Mouse (Mus musculus) embryo, embryonic 11 days (tissue): ENCODE data around the gene Eif4h.

Source experiments
- DNase-seq: peaks from one replicate; pipeline ENCODE4 v3.0.0-alpha.2; 2015

The Eif4h gene

GRCm38 (mm10) chr5:134604376-134604775 lies 34.9 kb downstream of the Eif4h start:
- DNase-seq, result no peak

GRCm38 (mm10) chr5:134597711-134598110 lies 41.6 kb downstream of the Eif4h start:
- no peak for DNase-seq

- no peak for DNase-seq
Measured at GRCm38 (mm10) chr5:134593093-134593492, 46.2 kb downstream of the Eif4h start.

GRCm38 (mm10) chr5:134592026-134592581 lies 47.2 kb downstream of the Eif4h start:
- no peak for DNase-seq

- no peak for DNase-seq
Measured at GRCm38 (mm10) chr5:134589900-134590299, 49.4 kb downstream of the Eif4h start.

- no peak for DNase-seq
Measured at GRCm38 (mm10) chr5:134584798-134585197, 54.5 kb downstream of the Eif4h start.

- no peak for DNase-seq
Measured at GRCm38 (mm10) chr5:134583884-134584213, 55.4 kb downstream of the Eif4h start.

GRCm38 (mm10) chr5:134583006-134583883 lies 56.0 kb downstream of the Eif4h start:
- DNase-seq, result no peak

- DNase-seq, result peak; percentile 98
Measured at GRCm38 (mm10) chr5:134582221-134582907, 56.9 kb downstream of the Eif4h start.

- DNase-seq, result no peak
Measured at GRCm38 (mm10) chr5:134581146-134581545, 58.1 kb downstream of the Eif4h start, which contains the start of gene Rfc2. Gene Rfc2 (plus strand): TSS chr5:134581366.

GRCm38 (mm10) chr5:134579135-134579534 lies 60.2 kb downstream of the Eif4h start:
- DNase-seq, result no peak

GRCm38 (mm10) chr5:134577534-134577933 lies 61.8 kb downstream of the Eif4h start:
- no peak for DNase-seq

GRCm38 (mm10) chr5:134576517-134577220 lies 62.6 kb downstream of the Eif4h start:
- no peak for DNase-seq

GRCm38 (mm10) chr5:134575833-134576232 lies 63.5 kb downstream of the Eif4h start:
- DNase-seq, result no peak

- DNase-seq, result no peak
Measured at GRCm38 (mm10) chr5:134572508-134573214, 66.6 kb downstream of the Eif4h start.

- DNase-seq, result peak; percentile 89
Measured at GRCm38 (mm10) chr5:134571730-134572507, 67.4 kb downstream of the Eif4h start.
